Mouse (Mus musculus) MEL-GATA-1-ER (cell line): ENCODE results near the gene Aak1.
A peak's percentile ranks its signal among the peaks of the same experiment; 100 is the strongest.
"Not testable (repeated sequence)": the region's sequence is repeated elsewhere in the genome, so short reads cannot be mapped to it uniquely, and the experiment has no call there.

Experiments
- DNase-seq: peaks from one replicate; pipeline ENCODE4 v3.0.0-alpha.2; 2012; ENCODE audit warnings: low read depth; ENCODE audit errors: extremely low read depth

The Aak1 gene

GRCm38 (mm10) chr6:86839089-86839488 lies 10.2 kb upstream of the Aak1 start:
- no peak for DNase-seq

GRCm38 (mm10) chr6:86841949-86842348 lies 7.4 kb upstream of the Aak1 start:
- no peak for DNase-seq

- no peak for DNase-seq
Observed at GRCm38 (mm10) chr6:86843636-86844035, 5.7 kb upstream of the Aak1 start.

GRCm38 (mm10) chr6:86846467-86846866 lies 2.9 kb upstream of the Aak1 start:
- DNase-seq, result no peak

- no peak for DNase-seq
Observed at GRCm38 (mm10) chr6:86847816-86848215, 1.5 kb upstream of the Aak1 start.

- no peak for DNase-seq
Observed at GRCm38 (mm10) chr6:86848580-86848914, 770 bp upstream of the Aak1 start.

GRCm38 (mm10) chr6:86849692-86850445 lies 552 bp downstream of the Aak1 start:
- no peak for DNase-seq

GRCm38 (mm10) chr6:86850588-86850987 lies 1.3 kb downstream of the Aak1 start:
- no peak for DNase-seq

GRCm38 (mm10) chr6:86851561-86851960 lies 2.2 kb downstream of the Aak1 start:
- no peak for DNase-seq

- no peak for DNase-seq
Observed at GRCm38 (mm10) chr6:86853928-86854327, 4.6 kb downstream of the Aak1 start.

- no peak for DNase-seq
Observed at GRCm38 (mm10) chr6:86854941-86855340, 5.6 kb downstream of the Aak1 start.

- DNase-seq, result no peak
Observed at GRCm38 (mm10) chr6:86858606-86859005, 9.3 kb downstream of the Aak1 start.

- no peak for DNase-seq
Observed at GRCm38 (mm10) chr6:86860732-86861463, 11.6 kb downstream of the Aak1 start.

- no peak for DNase-seq
Observed at GRCm38 (mm10) chr6:86864358-86864757, 15.0 kb downstream of the Aak1 start.

GRCm38 (mm10) chr6:86870335-86870734 lies 21.0 kb downstream of the Aak1 start:
- no peak for DNase-seq

GRCm38 (mm10) chr6:86871783-86872182 lies 22.5 kb downstream of the Aak1 start:
- no peak for DNase-seq

GRCm38 (mm10) chr6:86874711-86875375 lies 25.5 kb downstream of the Aak1 start:
- DNase-seq, result no peak

- no peak for DNase-seq
Observed at GRCm38 (mm10) chr6:86876451-86876850, 27.1 kb downstream of the Aak1 start.

- DNase-seq, result not testable (repeated sequence)
Observed at GRCm38 (mm10) chr6:86878656-86879055, 29.3 kb downstream of the Aak1 start.

GRCm38 (mm10) chr6:86879314-86879713 lies 30.0 kb downstream of the Aak1 start:
- DNase-seq, result no peak

- no peak for DNase-seq
Observed at GRCm38 (mm10) chr6:86884230-86884629, 34.9 kb downstream of the Aak1 start.

GRCm38 (mm10) chr6:86884746-86885145 lies 35.4 kb downstream of the Aak1 start:
- DNase-seq, result peak; percentile 89
